Mouse (Mus musculus): ENCODE measurements at regions not wholly inside any gene's neighbourhood (a gene's known extent, or its start where the extent isn't known, plus 50 kb on each side); places are given as distances from the start of the nearest gene placed in this dataset.
A peak's percentile ranks its signal among the peaks of the same experiment; 100 is the strongest.

DNA sequence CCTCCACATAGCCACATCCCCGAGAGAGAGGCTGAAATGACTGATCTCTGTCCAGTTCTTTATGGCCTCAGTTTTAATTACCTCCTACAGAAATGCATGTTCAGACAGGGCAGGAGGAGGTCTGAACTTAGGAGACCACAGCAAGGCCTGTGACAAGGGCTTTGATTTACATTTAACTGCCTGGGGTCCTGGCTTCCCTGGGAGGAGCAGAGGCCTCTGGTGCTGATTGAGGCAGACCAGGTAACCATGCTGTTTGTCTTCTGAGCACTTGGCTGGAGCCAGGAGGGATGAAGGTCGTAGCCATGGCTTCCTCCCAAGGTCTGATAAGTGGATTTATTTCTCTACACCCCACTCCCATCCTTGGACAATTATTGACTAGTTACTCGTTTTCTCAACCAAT is 224.0 kb upstream of the Stt3b start:
- no peak for DNase-seq (ENCODE audit: extremely low spot score in 1 of 2, low spot score in 1 of 2)

DNA sequence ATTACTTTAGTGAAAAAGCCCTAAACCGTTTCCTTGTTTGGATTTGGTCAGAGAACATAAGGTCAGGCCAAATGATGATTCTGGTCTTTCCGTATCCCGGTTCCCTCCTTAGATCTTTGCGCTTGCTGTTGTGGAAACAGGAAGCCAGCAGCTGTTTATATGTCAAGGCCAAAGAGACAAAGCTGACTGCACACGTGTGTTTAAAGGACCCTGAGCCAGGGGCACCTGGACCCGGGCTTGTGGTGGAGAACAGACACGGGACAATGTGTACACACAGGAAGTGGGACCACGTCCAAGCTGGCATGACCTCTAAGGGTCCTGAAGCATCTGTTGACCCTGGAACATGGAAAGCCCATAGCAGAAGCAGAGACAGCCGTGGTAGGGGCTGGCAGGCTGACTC is 233.4 kb upstream of the Stt3b start:
- DNase-seq (ENCODE audit: extremely low spot score in 1 of 2, low spot score in 1 of 2): no peak

DNA sequence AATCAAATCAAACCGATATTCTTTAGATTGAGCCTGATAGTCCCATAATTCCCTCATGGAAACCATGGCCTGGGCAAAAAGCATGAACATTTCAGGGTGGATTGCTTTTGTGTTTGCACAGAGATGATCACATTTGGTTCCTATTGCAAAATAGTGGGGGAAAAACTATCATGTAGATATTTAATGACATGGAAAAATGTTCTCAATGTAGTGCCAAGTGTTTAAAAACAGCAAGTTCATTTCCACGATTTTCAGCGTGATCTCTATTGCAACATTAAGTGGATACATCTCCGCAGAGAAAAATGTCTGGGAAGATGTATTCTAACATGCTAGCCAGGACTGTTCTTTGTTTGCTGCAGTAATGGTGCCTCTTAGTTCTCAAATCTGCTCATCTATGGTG is 235.0 kb upstream of the Stt3b start:
- no peak for DNase-seq (ENCODE audit: extremely low spot score in 1 of 2, low spot score in 1 of 2)

DNA sequence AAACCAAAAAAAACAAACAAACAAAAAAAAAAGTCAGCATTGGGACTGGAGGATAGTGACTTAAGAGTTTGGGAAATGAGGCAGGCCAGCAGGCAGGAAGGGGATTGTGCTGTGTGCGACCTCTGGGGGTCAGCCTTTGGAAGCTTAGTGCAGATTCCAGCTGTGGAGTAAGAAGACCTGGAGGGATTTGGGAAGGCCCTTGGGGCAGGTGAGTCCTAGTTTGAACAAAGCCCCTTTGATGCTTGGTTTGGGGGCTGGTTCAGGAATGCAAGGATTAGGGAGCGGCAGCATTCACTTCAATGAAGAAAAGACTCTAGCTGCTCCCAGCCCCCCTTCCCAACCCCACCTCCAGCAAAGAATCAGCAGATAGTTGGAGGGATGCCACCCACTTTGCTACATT is 235.6 kb upstream of the Stt3b start:
- no peak for DNase-seq (ENCODE audit: extremely low spot score in 1 of 2, low spot score in 1 of 2)

DNA sequence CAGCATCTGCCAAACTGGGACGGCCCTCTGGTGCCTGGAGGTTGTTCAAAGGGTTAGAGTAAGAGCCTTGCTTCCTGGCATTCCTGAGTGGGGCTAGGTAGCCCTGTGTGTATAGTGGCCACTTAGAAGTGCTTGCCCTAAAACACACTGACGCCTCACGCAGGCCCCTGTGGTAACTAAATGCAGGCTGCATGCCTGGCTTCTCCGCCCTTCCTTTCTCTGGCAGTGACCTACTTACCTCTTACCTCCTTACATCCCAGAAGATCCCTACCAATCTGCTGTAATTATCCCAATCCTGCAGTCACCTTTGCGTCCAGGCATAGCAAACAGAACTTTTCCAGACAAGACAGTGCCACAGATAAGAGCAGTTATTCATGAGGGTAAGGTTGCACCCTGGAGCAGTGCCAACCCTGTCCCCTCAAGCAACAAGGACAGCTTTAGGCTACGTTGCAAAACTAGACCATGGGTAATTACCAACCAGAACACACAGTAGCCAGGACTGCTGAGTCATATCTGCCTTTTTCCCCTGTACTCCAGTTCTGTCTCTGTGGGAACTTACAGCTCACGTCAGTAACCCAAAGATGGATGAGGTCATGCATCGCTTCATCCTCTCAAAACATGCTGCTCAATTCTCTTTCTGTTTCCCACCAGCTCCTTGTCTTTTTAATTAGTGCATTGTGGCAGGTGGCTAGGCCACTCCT is 237.6 kb upstream of the Stt3b start:
- DNase-seq (ENCODE audit: extremely low spot score in 1 of 2, low spot score in 1 of 2): no peak

DNA sequence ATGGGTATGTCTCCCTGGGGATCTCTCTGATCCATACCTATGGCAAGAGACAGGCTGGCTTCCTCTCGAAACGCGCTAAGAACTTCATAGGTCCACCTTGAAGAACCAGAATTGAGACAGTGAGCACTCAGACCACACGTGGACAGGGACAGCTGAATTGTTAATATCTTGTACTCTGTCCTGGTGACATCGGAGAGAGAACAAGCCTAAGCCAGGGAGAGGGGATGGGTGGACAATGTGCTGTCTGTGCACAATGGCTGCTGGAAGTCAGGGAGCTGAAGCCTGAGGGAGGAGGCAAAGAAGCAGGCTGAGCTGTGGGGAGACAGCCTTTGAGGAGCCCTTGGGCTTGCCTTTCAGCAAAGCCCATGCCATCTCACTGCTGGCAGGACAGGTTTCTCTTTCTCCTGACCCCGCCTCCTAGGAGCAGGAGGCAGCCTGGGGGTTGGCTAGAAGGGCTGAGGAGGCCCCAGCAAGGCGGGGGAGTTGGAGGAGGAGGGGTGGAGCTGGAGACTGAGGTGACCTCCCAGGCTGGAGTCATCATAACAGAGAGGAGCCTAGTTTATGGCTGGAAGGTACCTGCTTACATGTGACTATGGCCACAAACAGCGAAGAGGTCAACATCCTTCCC is 238.6 kb upstream of the Stt3b start:
- DNase-seq (ENCODE audit: extremely low spot score in 1 of 2, low spot score in 1 of 2): no peak

DNA sequence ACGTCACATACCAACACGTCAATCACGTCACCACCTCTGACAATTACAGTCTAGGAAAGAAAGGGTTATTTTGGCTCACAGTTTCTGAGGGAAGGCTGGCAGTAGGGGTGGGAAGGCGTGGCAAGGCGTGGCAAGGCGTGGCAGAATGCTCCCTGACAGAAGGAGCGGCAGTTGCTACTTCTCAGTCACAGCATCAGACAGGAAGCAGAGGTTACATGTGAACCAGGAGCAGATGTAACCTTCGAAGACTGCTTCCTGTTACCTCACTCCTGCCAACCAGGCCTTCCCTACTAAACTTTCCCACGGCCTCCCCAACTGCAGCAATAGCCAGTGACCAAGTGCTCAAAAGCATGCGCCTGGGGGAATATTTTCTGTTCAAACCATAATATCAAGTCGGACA is 240.9 kb upstream of the Stt3b start:
- no peak for DNase-seq (ENCODE audit: extremely low spot score in 1 of 2, low spot score in 1 of 2)

DNA sequence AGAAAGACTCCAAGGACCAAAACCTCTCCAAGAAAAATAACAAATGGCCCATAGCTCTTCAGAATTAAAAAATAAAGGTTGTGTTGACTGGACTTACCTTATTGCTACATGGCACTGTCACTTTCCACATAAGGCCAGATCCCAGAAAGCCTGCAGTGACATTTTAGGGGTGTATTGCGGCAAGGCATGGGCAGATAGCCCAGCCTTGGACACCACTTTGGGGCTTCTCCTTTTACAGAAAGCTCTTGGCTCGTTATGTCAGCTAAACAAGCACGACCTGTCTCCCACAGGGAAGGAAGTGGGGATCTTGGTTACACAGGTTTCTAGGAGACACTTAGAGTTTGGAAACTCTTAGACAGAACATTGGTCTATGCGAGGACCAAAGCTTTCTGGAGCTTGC is 241.3 kb upstream of the Stt3b start:
- DNase-seq (ENCODE audit: extremely low spot score in 1 of 2, low spot score in 1 of 2): no peak

DNA sequence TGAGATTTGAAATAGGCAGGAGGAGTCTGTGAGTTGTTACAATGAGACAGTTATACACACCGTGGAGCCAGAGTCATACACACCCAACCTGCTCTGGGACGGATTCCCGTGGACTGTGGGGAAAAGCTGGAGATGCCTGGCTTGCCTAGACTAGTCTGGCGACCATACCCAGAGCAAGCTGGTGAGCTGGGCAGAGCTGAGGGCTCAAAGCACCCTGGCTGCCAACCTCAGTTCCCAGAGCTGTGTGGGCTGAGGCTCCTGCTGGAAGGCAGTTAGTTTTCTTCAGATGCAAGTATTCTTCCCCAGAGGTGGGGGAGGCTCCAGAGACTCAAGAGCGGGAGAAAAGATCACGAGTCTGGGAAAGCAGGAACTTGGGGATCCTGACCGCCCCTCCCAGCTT is 247.9 kb upstream of the Stt3b start:
- DNase-seq (ENCODE audit: extremely low spot score in 1 of 2, low spot score in 1 of 2): peak; percentile 23 to 66

DNA sequence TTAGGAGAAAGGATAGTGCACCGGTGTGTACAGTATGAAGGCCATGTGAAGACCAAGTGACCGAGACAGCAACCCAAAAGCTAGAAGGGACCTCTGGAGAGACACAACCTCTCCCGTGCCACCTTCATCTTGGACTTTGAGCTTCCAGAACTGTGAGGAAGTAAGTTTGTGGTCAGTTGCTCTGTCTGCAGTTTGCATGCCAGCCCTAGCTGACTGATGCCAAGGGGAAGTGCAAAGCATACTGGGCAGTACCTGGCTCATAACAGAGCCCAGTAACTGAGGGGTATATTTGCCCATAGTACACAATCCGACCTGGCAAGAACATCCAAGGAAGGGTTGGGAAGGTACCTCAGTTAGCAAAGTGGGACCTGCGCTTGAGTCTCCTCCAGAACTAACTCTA is 249.3 kb upstream of the Stt3b start:
- DNase-seq (ENCODE audit: extremely low spot score in 1 of 2, low spot score in 1 of 2): no peak

DNA sequence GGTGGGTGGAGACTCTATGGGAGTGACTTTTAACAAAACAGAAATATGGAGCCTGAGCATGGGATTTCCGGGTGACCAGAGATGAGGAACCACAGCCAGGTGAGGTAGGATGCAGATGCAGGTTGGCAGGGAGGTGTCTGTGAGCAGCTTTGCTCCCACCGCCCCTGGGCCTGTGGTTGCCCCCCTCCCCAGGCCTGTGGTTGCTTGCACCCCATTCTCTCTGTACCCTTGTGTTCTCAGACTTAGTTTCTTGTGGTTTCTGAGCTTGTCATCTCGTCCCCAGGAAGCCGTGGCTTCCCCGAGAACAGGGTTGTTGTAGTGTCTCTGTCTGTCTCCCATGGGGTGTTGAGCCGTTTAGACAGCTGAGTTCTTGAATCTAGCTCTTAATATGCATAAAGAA is 251.0 kb upstream of the Stt3b start:
- no peak for DNase-seq (ENCODE audit: extremely low spot score in 1 of 2, low spot score in 1 of 2)

DNA sequence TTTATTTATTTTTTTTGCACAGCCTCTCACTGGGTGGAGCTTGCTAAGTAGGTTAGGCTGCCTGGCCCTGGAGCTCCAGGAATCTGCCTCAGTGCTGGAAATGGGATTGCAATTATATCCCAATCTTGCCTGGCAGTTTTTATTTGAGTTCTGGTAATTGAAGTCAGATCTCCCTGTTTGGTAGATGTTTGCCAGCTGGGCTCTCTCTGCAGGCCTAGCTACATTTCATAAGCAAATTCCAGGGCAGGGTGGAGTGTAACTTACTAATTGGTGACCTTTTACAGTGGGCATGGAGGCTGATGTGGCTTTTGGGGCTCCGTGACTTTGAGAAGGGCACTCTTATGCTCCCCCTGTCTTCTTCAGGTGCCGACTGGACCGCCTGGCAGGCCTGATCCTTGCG is 252.6 kb upstream of the Stt3b start:
- no peak for DNase-seq (ENCODE audit: extremely low spot score in 1 of 2, low spot score in 1 of 2)

DNA sequence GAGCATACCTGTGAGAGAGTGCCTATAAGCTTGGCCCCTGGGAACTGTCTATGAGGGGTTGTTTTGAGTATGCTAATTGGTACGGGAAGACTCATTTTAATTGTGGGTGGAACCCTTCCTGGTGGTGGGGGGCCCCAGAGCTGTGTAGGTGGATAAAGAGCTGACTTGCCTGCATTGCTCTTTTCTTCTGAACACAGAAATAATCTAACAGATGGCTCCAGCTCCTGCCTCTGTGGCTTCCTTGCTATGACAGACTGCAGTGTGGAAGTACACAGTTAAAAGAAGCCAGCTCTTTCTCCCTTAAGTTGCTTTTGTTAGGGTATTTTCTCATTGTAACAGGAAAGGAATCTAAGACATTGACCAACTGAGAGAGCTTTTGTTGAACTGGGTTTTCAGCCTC is 254.1 kb upstream of the Stt3b start:
- DNase-seq (ENCODE audit: extremely low spot score in 1 of 2, low spot score in 1 of 2): peak in 1 of 2 experiments; percentile 50

DNA sequence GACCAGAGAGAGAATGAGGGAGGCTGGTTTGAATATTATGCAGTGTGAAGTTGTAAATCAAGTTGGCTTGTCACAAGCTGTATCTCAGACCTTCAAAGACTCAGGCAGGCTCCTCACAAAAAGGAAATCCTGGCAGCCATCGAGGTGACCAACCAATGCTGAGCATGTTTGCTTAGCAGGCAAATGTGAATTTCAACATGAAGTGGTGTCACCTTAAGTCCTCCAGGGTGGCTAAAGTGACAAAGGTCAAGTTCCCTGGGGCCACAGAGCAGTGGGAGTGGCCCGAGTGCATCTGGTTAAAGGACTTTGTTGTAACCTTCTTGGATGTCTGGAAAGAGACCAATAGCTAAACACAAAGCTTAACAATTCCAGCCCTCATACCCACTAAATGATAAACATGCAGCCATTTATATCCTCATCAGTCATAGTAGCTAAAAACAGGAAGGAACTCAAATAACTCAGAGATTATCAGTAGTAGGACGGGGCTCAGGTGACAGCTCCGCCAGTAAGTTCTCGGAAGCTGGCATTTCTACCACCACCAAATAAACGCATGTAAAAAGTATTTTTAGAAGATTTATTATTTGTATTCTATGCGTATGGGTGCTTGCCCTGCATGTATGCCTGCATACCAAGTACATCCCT is 258.6 kb upstream of the Stt3b start:
- DNase-seq (ENCODE audit: extremely low spot score in 1 of 2, low spot score in 1 of 2): no peak

DNA sequence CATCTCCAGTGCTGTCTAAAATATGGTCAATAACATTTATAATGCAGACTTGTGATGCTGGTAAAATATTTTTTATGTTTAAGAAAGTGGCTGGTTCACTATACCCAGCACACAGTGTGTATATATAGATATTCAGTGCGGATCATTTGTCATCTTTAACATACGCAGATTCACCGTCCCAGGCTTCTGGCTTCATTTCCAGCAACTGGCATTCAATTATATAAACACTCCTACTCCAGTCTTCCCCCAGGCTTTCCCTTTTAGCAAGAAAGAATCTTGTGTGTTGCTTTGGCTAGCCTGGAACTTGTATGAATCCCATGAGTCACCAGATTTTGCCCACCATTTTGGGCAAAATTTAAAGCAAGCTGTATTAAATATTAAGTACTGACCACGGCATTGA is 260.8 kb upstream of the Stt3b start:
- DNase-seq (ENCODE audit: extremely low spot score in 1 of 2, low spot score in 1 of 2): peak; percentile 18 to 73

DNA sequence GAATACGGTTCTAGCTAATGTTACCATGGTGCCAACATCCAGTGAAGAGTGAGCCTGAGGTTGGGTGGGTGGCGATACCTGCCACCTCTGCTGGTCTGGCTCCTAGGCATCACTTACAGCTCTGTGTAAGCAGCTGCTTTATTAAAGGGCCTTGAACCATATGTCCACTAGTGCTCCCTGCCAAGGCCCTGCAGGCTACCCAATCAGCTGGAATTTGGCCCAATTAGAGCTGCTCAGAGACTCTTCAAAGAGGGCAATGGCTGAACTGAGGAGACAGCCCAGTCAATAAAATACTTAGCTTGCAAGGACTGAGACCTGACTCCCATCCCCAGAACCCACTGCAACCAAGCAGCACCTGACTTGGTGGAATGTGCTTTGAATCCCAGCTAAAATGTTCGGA is 270.9 kb upstream of the Stt3b start:
- DNase-seq (ENCODE audit: extremely low spot score in 1 of 2, low spot score in 1 of 2): no peak

DNA sequence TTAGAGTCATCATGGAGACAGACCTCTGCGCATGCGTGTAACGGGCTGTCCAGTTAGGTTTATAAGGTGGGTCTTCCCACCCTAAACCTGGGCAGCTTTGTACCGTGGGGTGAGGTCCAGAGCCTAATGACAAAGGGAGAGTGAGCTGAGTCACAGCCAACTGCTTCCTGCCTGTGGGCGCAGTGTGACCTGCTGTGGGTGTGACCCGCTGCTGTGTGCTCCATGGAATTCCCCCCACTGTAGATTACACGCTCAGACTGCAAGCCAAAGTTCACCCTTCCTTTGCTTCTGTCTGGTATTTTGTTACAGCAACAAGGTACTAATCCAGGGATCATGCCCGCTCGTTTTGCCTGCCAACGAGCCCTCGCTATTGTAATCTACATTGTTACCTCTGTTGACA is 273.3 kb upstream of the Stt3b start:
- DNase-seq (ENCODE audit: extremely low spot score in 1 of 2, low spot score in 1 of 2): no peak

DNA sequence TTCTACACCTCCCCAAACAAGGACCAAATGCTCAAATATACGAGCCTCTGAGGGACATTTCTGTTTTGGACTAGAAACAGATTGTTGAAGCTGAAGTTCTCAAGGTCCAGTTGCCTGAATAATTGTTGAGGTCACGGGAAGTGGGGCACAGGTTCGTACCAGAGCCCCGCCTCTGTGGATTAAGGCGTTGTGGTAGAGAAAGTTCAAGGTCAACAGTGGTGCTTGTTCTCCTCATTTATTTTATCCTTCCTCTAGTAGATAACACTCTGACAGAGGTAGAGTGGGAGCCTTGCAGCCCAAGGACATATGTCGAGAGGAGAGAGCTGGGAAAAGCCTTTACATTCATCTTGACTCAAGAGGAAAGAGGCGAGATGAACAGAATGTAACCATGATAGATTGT is 274.7 kb upstream of the Stt3b start:
- DNase-seq (ENCODE audit: extremely low spot score in 1 of 2, low spot score in 1 of 2): no peak

DNA sequence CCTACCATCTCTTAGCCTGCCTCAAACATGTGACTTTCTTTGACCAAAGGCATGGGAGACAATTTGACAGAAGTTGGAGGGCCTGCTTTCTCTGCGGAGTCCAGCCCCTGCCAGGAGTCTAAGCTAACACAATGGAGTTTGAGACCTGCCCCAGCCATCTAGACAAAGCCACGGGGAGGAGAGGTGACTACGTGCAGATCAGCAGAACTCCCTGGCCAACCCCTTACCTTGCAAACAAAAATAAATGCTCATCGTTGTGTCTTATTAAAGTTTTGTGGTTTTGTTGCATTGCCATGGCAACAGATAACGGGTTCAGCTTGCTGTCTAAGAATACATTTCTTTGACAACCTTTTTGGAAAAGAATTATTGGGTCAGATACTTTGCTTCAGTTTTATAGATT is 282.2 kb upstream of the Stt3b start:
- no peak for DNase-seq (ENCODE audit: extremely low spot score in 1 of 2, low spot score in 1 of 2)

DNA sequence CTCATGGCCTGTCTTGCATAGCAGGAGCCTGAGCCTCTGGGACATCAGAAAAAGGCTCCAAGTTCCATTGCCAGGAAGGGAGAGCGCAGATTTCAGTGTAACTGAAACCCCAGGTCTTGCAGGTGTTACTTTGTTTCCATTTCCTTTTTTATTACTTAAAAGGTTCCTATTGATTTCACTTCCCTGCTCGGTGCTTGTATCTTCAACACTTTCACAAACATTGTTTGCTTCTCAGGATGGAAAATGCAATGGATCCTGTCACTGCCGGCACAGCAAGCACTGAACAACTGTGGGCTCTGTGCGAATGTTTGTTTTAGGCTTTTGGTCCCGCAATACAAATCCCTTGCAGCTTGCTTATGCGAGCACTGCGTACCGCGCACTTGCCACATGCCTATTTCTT is 290.0 kb upstream of the Stt3b start:
- DNase-seq (ENCODE audit: extremely low spot score in 1 of 2, low spot score in 1 of 2): no peak

DNA sequence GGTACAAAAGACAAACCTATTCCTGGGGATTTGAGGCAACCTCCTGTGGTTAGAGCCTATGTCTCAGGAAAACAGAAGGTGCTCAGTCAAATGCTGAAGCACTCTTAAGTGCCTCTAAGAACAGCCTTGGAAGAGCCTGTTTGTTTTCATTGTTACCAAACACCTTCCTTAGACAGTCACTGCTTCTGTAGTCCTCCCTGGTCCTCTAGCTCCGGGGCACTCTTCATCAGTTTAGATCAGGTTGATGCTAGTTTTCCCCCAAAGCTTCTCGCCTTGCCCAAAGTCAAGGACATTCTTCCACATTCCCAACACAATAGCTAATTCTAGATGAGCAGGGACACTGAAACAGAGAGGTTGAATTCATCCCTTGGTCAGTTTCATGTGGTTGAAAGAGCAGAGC is 290.6 kb upstream of the Stt3b start:
- no peak for DNase-seq (ENCODE audit: extremely low spot score in 1 of 2, low spot score in 1 of 2)

DNA sequence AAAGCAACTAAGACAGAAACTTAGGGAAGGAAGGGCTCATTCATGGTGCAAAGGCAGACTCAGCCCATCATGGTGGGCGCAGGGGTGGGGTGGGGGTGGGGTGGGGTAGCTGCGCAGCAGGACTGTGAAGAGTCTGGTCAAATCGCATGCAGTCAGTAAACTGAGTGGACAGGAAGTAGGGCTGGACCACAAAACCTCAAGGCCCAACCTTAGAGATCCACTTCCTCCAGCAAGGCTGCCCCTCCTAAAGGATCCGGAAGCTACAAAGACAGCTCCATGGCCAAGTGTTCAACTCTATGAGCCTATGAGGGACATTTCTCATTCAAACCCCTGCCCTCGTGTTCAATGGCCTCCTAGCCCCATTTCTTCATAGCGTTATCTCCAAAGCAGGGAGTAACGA is 292.6 kb upstream of the Stt3b start:
- DNase-seq (ENCODE audit: extremely low spot score in 1 of 2, low spot score in 1 of 2): no peak

All from frontal cortex, adult 2 months (tissue).